Mouse (Mus musculus) limb, embryonic 11.5 days (tissue): ENCODE results near the gene Mms19. TPM values are rescaled to one million over a fixed set of nuclear protein-coding genes. Genes with fewer than 3 reads are reported as not detected.

Experiments
- ATAC-seq: fragments of 200-750 bp; cut with Nextera tagmentation; 2 replicates; pipeline ENCODE4 v1.8.0; 2017; ENCODE audit warnings: low read depth; ENCODE audit not compliant: insufficient number of reproducible peaks, low FRiP score, low TSS enrichment
- DNase-seq: peaks from one replicate; pipeline ENCODE4 v3.0.0-alpha.2; 2015; ENCODE audit warnings: low spot score
- H3K27ac ChIP-seq: fragments of 300-500 bp; sonication (generic); replicated peaks from 2 replicates; pipeline ENCODE4 v1.5.1; 2014; ENCODE audit warnings: low read depth, mild to moderate bottlenecking, low read length
- H3K27me3 ChIP-seq: fragments of 300-500 bp; sonication (generic); 2 replicates; pipeline ENCODE4 v1.6.1; 2014; ENCODE audit warnings: mild to moderate bottlenecking, low read length, mixed read lengths; ENCODE audit not compliant: control insufficient read depth, insufficient read depth
- H3K36me3 ChIP-seq: fragments of 300-500 bp; sonication (generic); 2 replicates; pipeline ENCODE4 v1.6.1; 2014; ENCODE audit warnings: mild to moderate bottlenecking, low read length, moderate library complexity, mixed read lengths; ENCODE audit not compliant: control insufficient read depth, insufficient read depth
- H3K4me1 ChIP-seq: fragments of 300-500 bp; sonication (generic); 2 replicates; pipeline ENCODE4 v1.6.1; 2014; ENCODE audit warnings: low read length, mixed read lengths; ENCODE audit not compliant: control insufficient read depth, insufficient read depth
- H3K4me2 ChIP-seq: fragments of 300-500 bp; sonication (generic); 2 replicates; pipeline ENCODE4 v1.6.1; 2014; ENCODE audit warnings: low read depth, mild to moderate bottlenecking, moderate library complexity; ENCODE audit not compliant: severe bottlenecking
- H3K4me3 ChIP-seq: fragments of 300-500 bp; sonication (generic); 2 replicates; pipeline ENCODE4 v1.5.1; 2014; ENCODE audit warnings: low read depth, low read length
- H3K9ac ChIP-seq: fragments of 300-500 bp; sonication (generic); 2 replicates; pipeline ENCODE4 v1.6.1; 2014; ENCODE audit warnings: mild to moderate bottlenecking, low read length
- H3K9me3 ChIP-seq: fragments of 300-500 bp; sonication (generic); 2 replicates; pipeline ENCODE4 v1.6.1; 2016; ENCODE audit warnings: low read length; ENCODE audit not compliant: control insufficient read depth
- WGBS: fragments of 180-500 bp; shearing (Covaris S2); extraction: QIAGEN DNeasy Blood & Tissue Kit; methylation state at CpG from one replicate; pipeline ENCODE4 v1.1.7; 2014; 5-methylcytosine and 5-hydroxymethylcytosine counted together
- polyA plus RNA-seq: library from polyadenylated mRNA; unstranded; fragments of >200 nt; fragmentation: Nextera tagmentation; extraction: Ambion mirVana; gene quantifications from 2 replicates; pipeline ENCODE4 v1.2.1, GENCODE M21; 2014

Mms19 gene
- polyA plus RNA-seq, 1 experiment from 2014 or later = 40.1 TPM

GRCm38 (mm10) chr19:42016251-42016650 lies 35.3 kb upstream of the Mms19 start:
- H3K27ac ChIP-seq = 0 out of 2 replicates have a peak overlapping the region, but pooled peaks have one; percentile 21
- no peak overlapping the region for H3K9ac ChIP-seq
- H3K4me2 ChIP-seq = no peak overlapping the region
- no peak overlapping the region for H3K4me3 ChIP-seq
- DNase-seq (no peak), ATAC-seq (no peak)
- whole genome bisulfite sequencing = 74% methylated on average over 4 of the region's 4 CpGs
- H3K36me3 ChIP-seq = 0 out of 2 replicates have a peak, but pooled peaks cover 1% of the 10 kb centered on the region
- H3K9me3 ChIP-seq = no peaks in the 10 kb centered on the region
- no peaks in the 10 kb centered on the region for H3K27me3 ChIP-seq
- peaks cover 10% of the 10 kb centered on the region for H3K4me1 ChIP-seq

GRCm38 (mm10) chr19:42015001-42015400 lies 34.0 kb upstream of the Mms19 start:
- H3K4me3 ChIP-seq = no peak overlapping the region
- no peaks in the 10 kb centered on the region for H3K9me3 ChIP-seq
- no peak overlapping the region for H3K9ac ChIP-seq
- H3K4me1 ChIP-seq = peaks cover 10% of the 10 kb centered on the region
- no peak for ATAC-seq
- H3K27ac ChIP-seq = no peak overlapping the region
- H3K27me3 ChIP-seq = no peaks in the 10 kb centered on the region
- no peak for DNase-seq
- no peak overlapping the region for H3K4me2 ChIP-seq
- 84% methylated on average over 6 of the region's 6 CpGs for WGBS
- H3K36me3 ChIP-seq = no peaks in the 10 kb centered on the region

- H3K9ac ChIP-seq = no peak overlapping the region
- H3K27me3 ChIP-seq = no peaks in the 10 kb centered on the region
- H3K4me3 ChIP-seq = no peak overlapping the region
- H3K4me2 ChIP-seq = no peak overlapping the region
- no peaks in the 10 kb centered on the region for H3K36me3 ChIP-seq
- 75% methylated on average over 3 of the region's 3 CpGs for WGBS
- peaks cover 10% of the 10 kb centered on the region for H3K4me1 ChIP-seq
- H3K9me3 ChIP-seq = no peaks in the 10 kb centered on the region
- no peak overlapping the region for H3K27ac ChIP-seq
- no peak for DNase-seq
- no peak for ATAC-seq
Measured at GRCm38 (mm10) chr19:42014231-42014825, 33.4 kb upstream of the Mms19 start.

DNA sequence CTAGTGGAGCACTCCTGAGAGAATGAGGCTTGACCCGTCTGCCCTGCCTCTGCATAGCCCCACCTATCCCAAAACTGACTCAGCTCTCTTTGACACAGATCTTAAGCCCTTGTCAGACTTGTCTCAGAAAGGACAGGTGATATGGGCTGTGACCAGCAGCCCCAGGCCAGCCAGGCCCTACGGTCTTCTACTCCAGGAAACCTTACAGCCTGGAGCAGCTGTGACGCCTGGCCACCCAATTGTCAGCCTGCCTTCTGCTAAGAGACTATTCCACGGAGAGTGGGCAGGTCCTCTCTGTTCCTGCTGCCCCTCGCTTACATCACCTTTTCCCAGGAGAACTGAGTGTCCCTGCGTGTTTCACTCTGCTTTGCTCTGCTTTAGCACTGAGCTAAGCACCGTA lies 30.2 kb upstream of the Mms19 start:
- WGBS = 81% methylated on average over 7 of the region's 7 CpGs
- ATAC-seq = no peak
- Histone ChIP-seq H3K36me3 (no peaks in the 10 kb centered on the region), H3K4me2 (no peak overlapping the region), H3K9ac (no peak overlapping the region), H3K4me1 (peaks cover 3% of the 10 kb centered on the region; the same call in 1 of the 2 replicates), H3K9me3 (no peaks in the 10 kb centered on the region), H3K4me3 (no peak overlapping the region), H3K27ac (no peak overlapping the region), H3K27me3 (no peaks in the 10 kb centered on the region)
- DNase-seq = no peak

DNA sequence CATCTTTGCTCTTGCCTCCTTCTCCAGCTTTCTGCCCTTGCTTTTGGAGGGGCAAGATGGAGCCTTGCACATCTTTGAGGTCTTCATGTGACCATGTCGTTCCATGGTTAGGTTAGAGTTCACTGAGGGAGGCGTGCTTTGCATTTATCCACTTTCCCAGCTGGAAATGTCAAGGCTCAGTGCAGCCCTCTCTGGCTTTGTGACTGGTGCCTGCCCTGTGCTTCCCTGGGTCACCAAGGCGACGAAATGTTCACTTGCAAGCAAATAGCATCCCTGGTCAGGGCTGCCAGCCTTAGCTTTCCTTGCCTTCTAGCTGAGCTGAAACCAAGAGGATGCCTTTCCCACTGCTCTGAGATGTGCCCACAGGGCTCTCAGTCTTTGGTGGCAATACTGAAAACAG lies 29.5 kb upstream of the Mms19 start:
- no peaks in the 10 kb centered on the region for H3K36me3 ChIP-seq
- no peaks in the 10 kb centered on the region for H3K27me3 ChIP-seq
- DNase-seq = no peak
- H3K4me3 ChIP-seq = no peak overlapping the region
- peaks cover 7% of the 10 kb centered on the region; the same call in 1 of the 2 replicates for H3K4me1 ChIP-seq
- H3K27ac ChIP-seq = no peak overlapping the region
- no peak overlapping the region for H3K9ac ChIP-seq
- no peaks in the 10 kb centered on the region for H3K9me3 ChIP-seq
- ATAC-seq = no peak
- no peak overlapping the region for H3K4me2 ChIP-seq
- 66% methylated on average over 4 of the region's 4 CpGs for WGBS

- Histone ChIP-seq H3K4me2 (no peak overlapping the region), H3K4me3 (no peak overlapping the region), H3K9ac (no peak overlapping the region), H3K27ac (no peak overlapping the region), H3K36me3 (no peaks in the 10 kb centered on the region), H3K4me1 (peaks cover 7% of the 10 kb centered on the region; the same call in 1 of the 2 replicates), H3K27me3 (no peaks in the 10 kb centered on the region), H3K9me3 (no peaks in the 10 kb centered on the region)
- no peak for DNase-seq
- WGBS = 48% methylated on average over 7 of the region's 7 CpGs
- ATAC-seq = no peak
Measured at GRCm38 (mm10) chr19:42009067-42009466, 28.1 kb upstream of the Mms19 start.

DNA sequence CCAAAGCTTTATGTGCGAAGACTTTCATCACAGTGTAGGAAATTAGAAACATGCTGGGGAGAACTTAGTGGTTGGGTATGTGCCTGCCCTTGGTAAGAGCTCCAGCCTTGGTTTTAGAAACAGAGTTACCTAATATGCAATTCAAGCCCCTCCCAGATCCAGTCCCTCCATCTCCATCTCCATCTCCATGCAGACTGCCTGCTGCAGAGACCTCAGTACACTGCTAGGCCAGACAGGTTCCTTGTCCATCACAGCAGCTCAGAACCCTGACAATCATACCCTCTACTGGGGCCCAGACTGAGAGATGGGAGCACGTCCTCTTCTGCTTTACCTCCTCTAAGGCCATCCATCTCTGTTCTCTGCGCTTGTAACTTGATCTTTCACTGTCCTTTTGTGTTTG lies 27.6 kb upstream of the Mms19 start:
- Histone ChIP-seq H3K27ac (no peak overlapping the region), H3K27me3 (no peaks in the 10 kb centered on the region), H3K36me3 (no peaks in the 10 kb centered on the region), H3K9ac (no peak overlapping the region), H3K4me3 (no peak overlapping the region), H3K4me1 (peaks cover 7% of the 10 kb centered on the region; the same call in 1 of the 2 replicates), H3K4me2 (no peak overlapping the region), H3K9me3 (no peaks in the 10 kb centered on the region)
- no peak for DNase-seq
- no peak for ATAC-seq
- WGBS = 56% methylated on average over 3 of the region's 3 CpGs

DNA sequence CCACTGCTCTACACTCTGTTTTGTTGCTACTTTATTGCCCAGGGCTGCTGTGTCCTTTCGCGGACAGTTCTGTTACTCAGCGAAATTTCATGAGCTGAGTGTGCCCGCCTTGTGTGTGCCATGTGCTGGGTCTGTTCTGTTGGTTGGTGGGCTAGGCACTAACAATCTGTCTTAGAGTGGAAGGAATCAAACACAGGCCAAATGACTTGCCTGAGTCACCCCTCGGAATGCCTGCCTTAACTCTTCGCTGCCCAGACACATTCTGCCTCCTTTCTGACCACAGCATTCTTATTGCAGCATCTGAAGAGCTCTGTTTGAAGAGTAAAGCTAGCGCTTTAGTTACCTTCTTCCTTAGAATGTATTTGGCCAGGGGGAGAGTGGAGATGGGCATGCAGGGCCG lies 25.6 kb upstream of the Mms19 start:
- Histone ChIP-seq H3K36me3 (no peaks in the 10 kb centered on the region), H3K4me3 (no peak overlapping the region), H3K4me2 (no peak overlapping the region), H3K9me3 (no peaks in the 10 kb centered on the region), H3K27ac (no peak overlapping the region), H3K9ac (no peak overlapping the region), H3K4me1 (peaks cover 7% of the 10 kb centered on the region; the same call in 1 of the 2 replicates), H3K27me3 (no peaks in the 10 kb centered on the region)
- no peak for ATAC-seq
- DNase-seq = no peak
- 45% methylated on average over 8 of the region's 8 CpGs for WGBS

- Histone ChIP-seq H3K4me2 (no peak overlapping the region), H3K27ac (no peak overlapping the region), H3K36me3 (no peaks in the 10 kb centered on the region), H3K9me3 (no peaks in the 10 kb centered on the region), H3K4me3 (no peak overlapping the region), H3K27me3 (no peaks in the 10 kb centered on the region), H3K4me1 (peaks cover 16% of the 10 kb centered on the region), H3K9ac (no peak overlapping the region)
- 84% methylated on average over 3 of the region's 3 CpGs for WGBS
- DNase-seq = no peak
- ATAC-seq = no peak
Measured at GRCm38 (mm10) chr19:42005616-42006015, 24.7 kb upstream of the Mms19 start.
